Mouse (Mus musculus) heart, postnatal 14 days (tissue): ENCODE results near the gene Fcho1. TPM values are rescaled to one million over a fixed set of nuclear protein-coding genes. Genes with fewer than 3 reads are reported as not detected.

Experiments
- DNase-seq, 2 experiments: peaks; one replicate each; pipeline ENCODE4 v3.0.0; 2021 to 2022
- intact Hi-C: fragments of 180-260 bp; cut with DNase I; formaldehyde crosslinking; loops from one replicate; pipeline ENCODE4 v1.15.1; 2025
- total RNA-seq, 2 experiments: library from RNA; stranded (reverse); gene quantifications; 2 replicates each; pipeline ENCODE4 v1.2.3; 2021

Fcho1 gene
- total RNA-seq, 2 experiments from 2014 or later, result 1.4 to 5.7 TPM

GRCm38 (mm10) chr8:71687616-71688015 lies 37.9 kb downstream of the Fcho1 start:
- intact Hi-C loops, result no loop called here
- DNase-seq, result no peak

DNA sequence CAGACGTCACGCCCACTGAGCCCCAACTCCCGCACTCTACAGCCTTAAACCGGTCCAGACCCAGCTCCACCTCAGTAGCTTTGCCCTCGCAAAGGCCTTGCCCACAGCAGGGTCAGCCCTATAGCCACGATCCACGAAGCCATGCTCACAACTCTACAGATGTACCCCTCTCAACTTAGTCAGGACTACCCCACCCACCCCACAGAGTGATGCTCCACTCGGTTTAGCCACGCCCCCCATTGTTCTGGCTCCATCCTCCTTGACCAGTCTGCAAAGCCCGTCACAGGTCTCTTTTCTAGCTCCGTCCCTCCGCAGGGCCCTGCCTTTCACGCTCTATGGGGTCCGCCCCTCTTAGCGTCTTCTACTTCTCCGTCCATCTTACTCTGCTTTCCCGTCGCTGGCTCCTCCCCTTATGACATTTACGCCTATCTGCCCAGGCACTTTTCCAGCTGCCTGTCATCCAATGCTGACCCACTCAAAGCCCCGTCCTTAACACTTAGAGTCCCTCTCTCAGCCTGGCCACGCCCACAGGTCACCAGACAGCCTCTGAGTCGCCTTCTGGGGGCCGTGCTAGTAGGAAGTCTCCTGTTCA lies 39.3 kb downstream of the Fcho1 start:
- DNase-seq, result no peak
- intact Hi-C loops, result no loop called here

- no peak for DNase-seq
- intact Hi-C loops, result no loop called here
Observed at GRCm38 (mm10) chr8:71685573-71685972, 39.9 kb downstream of the Fcho1 start.

DNA sequence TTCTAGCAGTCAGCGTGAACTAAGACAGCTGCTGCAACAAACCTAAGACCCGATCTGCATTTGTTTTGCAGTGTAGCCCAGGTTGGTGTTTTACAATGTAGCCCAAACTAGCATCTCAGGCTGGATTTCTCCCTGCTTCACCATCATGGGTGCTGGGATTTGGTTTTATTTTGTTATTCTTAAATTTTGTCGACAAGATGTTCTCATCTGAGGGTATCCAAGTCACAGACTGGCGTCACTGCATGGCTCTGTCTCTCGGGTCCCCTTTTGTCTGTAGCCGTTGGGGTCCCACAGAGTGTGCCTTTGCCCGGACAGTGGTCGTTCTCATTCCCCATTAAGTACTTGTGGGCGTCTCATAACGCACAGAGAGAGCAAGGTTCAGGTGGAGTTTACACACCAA lies 40.8 kb downstream of the Fcho1 start:
- intact Hi-C loops, result no loop called here
- no peak for DNase-seq

GRCm38 (mm10) chr8:71682832-71683231 lies 42.7 kb downstream of the Fcho1 start:
- intact Hi-C loops, result no loop called here

DNA sequence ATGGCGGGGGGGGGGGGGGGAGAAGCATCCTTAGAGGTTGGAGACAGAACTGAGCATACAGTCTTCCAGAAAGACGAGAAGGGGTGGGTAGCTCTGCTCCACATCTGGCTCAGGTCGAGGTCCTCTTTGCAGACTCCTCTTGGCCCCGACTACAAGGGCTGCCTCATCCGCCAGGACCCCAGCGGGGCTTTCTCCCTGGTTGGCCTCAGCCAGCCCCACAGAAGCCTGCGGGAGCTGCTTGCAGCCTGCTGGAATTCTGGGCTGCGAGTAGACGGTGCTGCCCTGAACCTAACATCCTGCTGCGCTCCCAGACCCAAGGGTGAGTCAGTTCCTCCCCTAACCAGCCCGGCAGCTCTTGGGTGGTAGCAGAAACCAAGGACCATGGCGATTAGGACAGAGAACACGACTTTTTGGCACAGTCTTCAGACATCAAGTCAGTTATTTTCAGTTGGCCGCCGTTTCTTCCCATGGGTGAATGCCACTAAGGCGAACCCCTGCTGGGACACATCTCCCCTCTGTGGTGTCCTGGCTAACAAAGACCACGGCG lies 44.1 kb downstream of the Fcho1 start:
- no peak for DNase-seq
- intact Hi-C loops, result no loop called here

More at GRCm38 (mm10) chr8:71682832-71683231, 42.7 kb downstream of the Fcho1 start:
- DNase-seq, result no peak

DNA sequence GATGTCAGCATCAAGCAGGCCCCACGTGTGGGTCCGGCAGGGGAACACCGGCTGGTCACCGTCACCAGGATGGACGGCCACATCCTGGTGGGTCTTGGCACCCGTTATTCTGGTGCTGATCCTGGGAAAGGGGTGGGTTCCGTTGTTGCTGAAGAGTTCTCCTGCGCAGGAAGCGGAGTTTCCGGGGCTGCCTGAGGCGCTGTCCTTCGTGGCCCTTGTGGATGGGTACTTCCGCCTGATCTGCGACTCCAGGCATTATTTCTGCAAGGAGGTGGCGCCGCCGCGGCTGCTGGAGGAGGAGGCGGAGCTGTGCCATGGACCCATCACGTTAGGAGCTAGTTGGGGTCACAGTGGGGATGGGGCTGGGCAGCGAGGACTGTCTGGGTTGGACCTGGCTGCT lies 45.0 kb downstream of the Fcho1 start:
- intact Hi-C loops, result no loop called here
- no peak for DNase-seq

DNA sequence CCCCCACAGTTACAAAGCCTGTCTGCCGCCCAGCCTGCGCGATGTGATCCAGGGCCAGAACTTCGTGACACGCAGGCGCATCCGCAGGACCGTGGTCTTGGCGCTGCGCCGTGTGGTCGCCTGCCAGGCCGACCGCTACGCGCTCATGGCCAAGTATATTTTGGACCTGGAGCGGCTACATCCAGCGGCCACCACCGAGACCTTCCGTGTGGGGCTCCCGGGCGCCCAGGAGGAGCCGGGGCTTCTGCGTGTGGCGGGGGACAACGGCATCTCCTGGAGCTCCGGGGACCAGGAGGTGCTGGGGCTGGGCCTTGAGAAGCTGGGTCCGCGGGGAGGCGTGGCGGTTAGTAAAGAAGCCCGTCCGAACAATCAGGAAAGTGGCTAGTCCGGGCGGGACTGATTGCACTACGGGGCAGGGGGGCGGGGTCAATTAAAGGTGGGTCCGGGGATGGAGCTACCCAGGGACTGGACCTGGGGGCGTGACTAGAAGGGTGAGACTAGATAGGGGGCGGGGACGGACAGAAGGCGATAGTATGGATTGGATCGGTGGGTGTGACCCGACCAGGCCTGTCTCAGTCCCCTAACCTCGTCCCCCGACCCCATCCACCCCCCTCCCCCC lies 45.9 kb downstream of the Fcho1 start:
- intact Hi-C loops, result no loop called here
- DNase-seq, result peak; percentile 60 to 73

GRCm38 (mm10) chr8:71679116-71679515 lies 46.4 kb downstream of the Fcho1 start:
- intact Hi-C loops, result no loop called here
- no peak for DNase-seq

- no peak for DNase-seq
- intact Hi-C loops, result no loop called here
Observed at GRCm38 (mm10) chr8:71678216-71678615, 47.3 kb downstream of the Fcho1 start.

DNA sequence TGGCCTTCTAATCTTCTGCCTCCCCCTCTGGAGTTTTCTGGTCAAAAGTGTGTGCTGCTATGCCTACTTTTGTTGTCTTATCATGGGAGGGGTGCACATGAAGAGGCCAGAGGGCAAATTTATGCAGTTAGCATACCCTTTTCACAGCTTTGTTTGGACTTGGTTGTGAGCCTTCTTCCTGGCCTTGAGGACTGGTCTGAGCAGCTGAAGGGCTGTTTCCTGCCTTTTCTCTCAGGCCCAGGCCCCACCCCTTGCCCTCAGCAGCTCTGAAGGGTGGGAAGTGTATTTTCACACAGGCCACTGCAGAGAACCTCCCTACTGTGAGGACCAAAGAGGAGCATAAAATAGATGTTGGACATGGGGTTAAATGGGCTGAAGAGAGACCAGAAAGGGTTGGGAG lies 48.0 kb downstream of the Fcho1 start:
- peak; percentile 46 to 49 for DNase-seq

GRCm38 (mm10) chr8:71676803-71677202 lies 48.7 kb downstream of the Fcho1 start:
- intact Hi-C loops, result no loop called here
- DNase-seq, result no peak

More for the DNA sequence above, 48.0 kb downstream of the Fcho1 start:
- intact Hi-C loops, result no loop called here

GRCm38 (mm10) chr8:71676020-71676741 lies 49.3 kb downstream of the Fcho1 start, which contains the start of gene Jak3:
Jak3 (plus strand) TSS chr8:71676296.
- peak; percentile 65 to 75 for DNase-seq
- intact Hi-C loops, result no loop called here

- intact Hi-C loops, result no loop called here
- DNase-seq, result no peak
Observed at GRCm38 (mm10) chr8:71675456-71676019, 50.0 kb downstream of the Fcho1 start.

DNA sequence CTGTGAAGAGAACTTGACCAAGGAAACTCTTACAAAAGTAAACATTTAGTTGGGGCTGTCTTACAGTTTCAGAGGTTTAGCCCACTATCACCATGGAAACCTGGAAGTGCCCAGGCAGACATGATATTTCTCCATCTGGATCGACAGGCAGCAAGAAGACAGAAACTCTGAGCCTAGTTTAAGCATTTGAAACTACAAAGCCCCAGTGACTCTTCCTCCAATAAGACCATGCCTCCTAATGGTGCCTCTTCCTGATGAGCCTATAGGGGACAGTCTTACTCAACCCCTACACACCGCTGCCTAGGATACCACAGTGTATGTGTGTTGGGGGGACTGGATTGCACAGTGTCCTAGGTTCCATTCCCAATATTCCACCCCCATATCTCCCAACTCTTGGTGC lies 51.4 kb downstream of the Fcho1 start:
- no peak for DNase-seq
- intact Hi-C loops, result no loop called here

DNA sequence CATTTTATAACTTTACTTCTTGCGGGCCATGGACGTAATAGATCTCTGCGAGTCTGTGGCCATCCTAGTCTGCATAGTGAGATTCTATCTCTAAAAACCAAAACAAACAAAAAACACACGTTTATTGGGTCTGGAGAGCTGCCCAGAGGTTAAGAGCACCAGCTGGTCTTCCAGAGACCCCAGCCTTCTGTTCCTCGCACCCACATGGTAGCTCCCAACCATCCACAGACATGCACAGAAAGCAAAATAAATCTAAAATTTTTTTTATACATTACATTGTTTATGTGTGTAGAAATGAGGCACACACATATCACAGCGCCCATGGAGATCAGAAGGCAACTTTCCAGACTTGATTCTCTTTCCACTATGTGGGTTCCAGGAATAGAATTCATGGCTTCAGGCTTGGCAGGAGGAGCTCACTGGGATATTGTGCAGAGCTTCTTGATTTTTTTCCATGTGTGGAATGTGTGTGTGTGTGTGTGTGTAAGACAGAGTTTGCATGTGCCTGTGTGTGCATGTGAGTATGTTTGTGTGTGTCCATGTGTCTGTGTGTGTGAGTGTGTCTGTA lies 53.3 kb downstream of the Fcho1 start:
- intact Hi-C loops, result no loop called here
- no peak for DNase-seq

- peak; percentile 94 to 98 for DNase-seq
- intact Hi-C loops, result no loop called here
Observed at GRCm38 (mm10) chr8:71671549-71671965, 54.0 kb downstream of the Fcho1 start, which contains the start of gene Unc13a. Unc13a (minus strand) TSS chr8:71671757.

GRCm38 (mm10) chr8:71670621-71671548 lies 54.6 kb downstream of the Fcho1 start:
- intact Hi-C loops, result no loop called here
- peak in 1 of 2 experiments; percentile 35 for DNase-seq

DNA sequence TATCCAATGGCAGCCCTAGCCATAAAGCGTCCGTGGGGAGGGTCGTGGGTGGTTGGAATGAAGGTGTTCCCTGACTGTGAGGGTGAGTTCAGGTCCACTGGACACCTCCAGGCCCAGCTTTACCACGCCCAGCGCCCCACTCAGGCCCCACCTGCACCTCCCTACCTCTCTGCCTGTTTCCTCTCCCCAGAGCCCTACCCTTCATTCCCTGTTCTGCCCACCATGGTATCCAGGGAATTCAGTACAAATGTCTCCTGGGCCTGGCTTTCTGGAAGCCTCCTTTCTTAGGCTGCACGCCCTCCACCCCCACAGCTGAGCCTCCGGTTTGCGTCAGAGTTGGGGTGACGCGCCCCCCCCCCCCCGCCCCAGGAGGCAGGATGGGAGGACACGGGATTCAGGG lies 55.3 kb downstream of the Fcho1 start:
- intact Hi-C loops, result no loop called here

More for the DNA sequence above, 55.3 kb downstream of the Fcho1 start:
- no peak for DNase-seq
